Mouse (Mus musculus): ENCODE data around the gene Slc38a3. TPM values are rescaled to one million over a fixed set of nuclear protein-coding genes. Genes with fewer than 3 reads are reported as not detected.
A peak's percentile ranks its signal among the peaks of the same experiment; 100 is the strongest.

Gene Slc38a3
- total and polyA plus RNA-seq, 2 experiments from 2014 or later, result 4.0 to 16.9 TPM

GRCm38 (mm10) chr9:107645577-107645976, 23.8 kb downstream of the Slc38a3 start:
- H3K36me3 ChIP-seq (replicated peaks; ENCODE audit: control insufficient read depth, insufficient read depth, low read length), result no peaks in the 10 kb centered on the region
- H3K4me2 ChIP-seq (ENCODE audit: low read depth, low read length), result no peak overlapping the region
- ATAC-seq (ENCODE audit: insufficient read depth, low read depth) (peak; percentile 56; the same call in 1 of the 2 replicates), DNase-seq (ENCODE audit: low spot score) (peak; percentile 39)
- H3K27me3 ChIP-seq (ENCODE audit: control insufficient read depth, insufficient read depth, low read length), result no peaks in the 10 kb centered on the region
- H3K9ac ChIP-seq (replicated peaks; ENCODE audit: low read depth, low read length), result no peak overlapping the region
- H3K27ac ChIP-seq (ENCODE audit: low read depth), result no peak overlapping the region
- 12% methylated on average over 5 of the region's 5 CpGs for whole genome bisulfite sequencing
- no peaks in the 10 kb centered on the region for H3K9me3 ChIP-seq (replicated peaks; ENCODE audit: control insufficient read depth, low read length)
- TF ChIP-seq CTCF (IDR thresholded peaks at IDR 0.05; ENCODE audit: low read depth) (peak; percentile 96), EP300 (IDR thresholded peaks at IDR 0.05; ENCODE audit: low read depth) (no peak)
- H3K4me3 ChIP-seq (ENCODE audit: low read depth, low read length), result no peak overlapping the region
- no peaks in the 10 kb centered on the region for H3K4me1 ChIP-seq (ENCODE audit: control insufficient read depth, insufficient read depth)

- ATAC-seq (ENCODE audit: insufficient read depth, low read depth), result no peak
These were observed 24.2 kb downstream of the Slc38a3 start for GRCm38 (mm10) chr9:107645153-107645510.

GRCm38 (mm10) chr9:107644495-107645152, 24.7 kb downstream of the Slc38a3 start:
- Histone ChIP-seq H3K27ac (ENCODE audit: low read depth) (peak overlapping the region; percentile 39; the same call in 1 of the 2 replicates), H3K9me3 (replicated peaks; ENCODE audit: control insufficient read depth, low read length) (no peaks in the 10 kb centered on the region), H3K4me2 (ENCODE audit: low read depth, low read length) (peak overlapping the region; percentile 60), H3K36me3 (replicated peaks; ENCODE audit: control insufficient read depth, insufficient read depth, low read length) (no peaks in the 10 kb centered on the region), H3K9ac (replicated peaks; ENCODE audit: low read depth, low read length) (peak overlapping the region; percentile 41; the same call in 1 of the 2 replicates), H3K4me3 (ENCODE audit: low read depth, low read length) (peak overlapping the region; percentile 37), H3K4me1 (ENCODE audit: control insufficient read depth, insufficient read depth) (no peaks in the 10 kb centered on the region), H3K27me3 (ENCODE audit: control insufficient read depth, insufficient read depth, low read length) (no peaks in the 10 kb centered on the region)
- DNase-seq (ENCODE audit: low spot score) (peak; percentile 89), ATAC-seq (ENCODE audit: insufficient read depth, low read depth) (peak; percentile 86)
- 2% methylated on average over 35 of the region's 35 CpGs for WGBS
- peak; percentile 97 for TF ChIP-seq CTCF (IDR thresholded peaks at IDR 0.05; ENCODE audit: low read depth)
- TF ChIP-seq EP300 (IDR thresholded peaks at IDR 0.05; ENCODE audit: low read depth), result peak; percentile 65; the same call in 1 of the 2 replicates

More at GRCm38 (mm10) chr9:107645153-107645510, 24.2 kb downstream of the Slc38a3 start:
- Histone ChIP-seq H3K36me3 (replicated peaks; ENCODE audit: control insufficient read depth, insufficient read depth, low read length) (no peaks in the 10 kb centered on the region), H3K9me3 (replicated peaks; ENCODE audit: control insufficient read depth, low read length) (no peaks in the 10 kb centered on the region), H3K27ac (ENCODE audit: low read depth) (no peak overlapping the region), H3K4me1 (ENCODE audit: control insufficient read depth, insufficient read depth) (no peaks in the 10 kb centered on the region), H3K4me3 (ENCODE audit: low read depth, low read length) (no peak overlapping the region), H3K9ac (replicated peaks; ENCODE audit: low read depth, low read length) (no peak overlapping the region), H3K27me3 (ENCODE audit: control insufficient read depth, insufficient read depth, low read length) (no peaks in the 10 kb centered on the region), H3K4me2 (ENCODE audit: low read depth, low read length) (peak overlapping the region; percentile 60)
- DNase-seq (ENCODE audit: low spot score), result no peak
- 44% methylated on average over 7 of the region's 7 CpGs for WGBS
- TF ChIP-seq EP300 (IDR thresholded peaks at IDR 0.05; ENCODE audit: low read depth) (no peak), CTCF (IDR thresholded peaks at IDR 0.05; ENCODE audit: low read depth) (no peak)

- WGBS, result 90% methylated on average over 13 of the region's 13 CpGs
- TF ChIP-seq EP300 (IDR thresholded peaks at IDR 0.05; ENCODE audit: low read depth) (no peak), CTCF (IDR thresholded peaks at IDR 0.05; ENCODE audit: low read depth) (no peak)
- H3K27ac ChIP-seq (ENCODE audit: low read depth), result no peak overlapping the region
- ATAC-seq (ENCODE audit: insufficient read depth, low read depth) (no peak), DNase-seq (ENCODE audit: low spot score) (no peak)
- H3K9me3 ChIP-seq (replicated peaks; ENCODE audit: control insufficient read depth, low read length), result no peaks in the 10 kb centered on the region
- no peaks in the 10 kb centered on the region for H3K36me3 ChIP-seq (replicated peaks; ENCODE audit: control insufficient read depth, insufficient read depth, low read length)
- no peaks in the 10 kb centered on the region for H3K4me1 ChIP-seq (ENCODE audit: control insufficient read depth, insufficient read depth)
- H3K4me3 ChIP-seq (ENCODE audit: low read depth, low read length), result no peak overlapping the region
- no peak overlapping the region for H3K4me2 ChIP-seq (ENCODE audit: low read depth, low read length)
- no peaks in the 10 kb centered on the region for H3K27me3 ChIP-seq (ENCODE audit: control insufficient read depth, insufficient read depth, low read length)
- H3K9ac ChIP-seq (replicated peaks; ENCODE audit: low read depth, low read length), result no peak overlapping the region
These were observed 25.7 kb downstream of the Slc38a3 start for GRCm38 (mm10) chr9:107643544-107644214.

- TF ChIP-seq CTCF (IDR thresholded peaks at IDR 0.05; ENCODE audit: low read depth) (no peak), EP300 (IDR thresholded peaks at IDR 0.05; ENCODE audit: low read depth) (no peak)
- H3K27ac ChIP-seq (ENCODE audit: low read depth), result no peak overlapping the region
- no peaks in the 10 kb centered on the region for H3K4me1 ChIP-seq (ENCODE audit: control insufficient read depth, insufficient read depth)
- no peak for ATAC-seq (ENCODE audit: insufficient read depth, low read depth)
- DNase-seq (ENCODE audit: low spot score), result no peak
- H3K4me2 ChIP-seq (ENCODE audit: low read depth, low read length), result no peak overlapping the region
- no peaks in the 10 kb centered on the region for H3K9me3 ChIP-seq (replicated peaks; ENCODE audit: control insufficient read depth, low read length)
- 66% methylated on average over 8 of the region's 8 CpGs for WGBS
- H3K27me3 ChIP-seq (ENCODE audit: control insufficient read depth, insufficient read depth, low read length), result no peaks in the 10 kb centered on the region
- H3K9ac ChIP-seq (replicated peaks; ENCODE audit: low read depth, low read length), result no peak overlapping the region
- H3K36me3 ChIP-seq (replicated peaks; ENCODE audit: control insufficient read depth, insufficient read depth, low read length), result no peaks in the 10 kb centered on the region
- H3K4me3 ChIP-seq (ENCODE audit: low read depth, low read length), result no peak overlapping the region
These were observed 27.7 kb downstream of the Slc38a3 start for GRCm38 (mm10) chr9:107641666-107642065.

All from heart, postnatal 0 days (tissue).